Mouse (Mus musculus) myocyte (in vitro differentiated cells): ENCODE data around the gene Plau. TPM values are rescaled to one million over a fixed set of nuclear protein-coding genes. Genes with fewer than 3 reads are reported as not detected.

Source experiments
- H3K27me3 ChIP-seq: one replicate; pipeline ENCODE4 v1.6.1; 2011; ENCODE audit not compliant: control insufficient read depth, insufficient read depth, insufficient read length
- H3K36me3 ChIP-seq: one replicate; pipeline ENCODE4 v1.6.1; 2011; ENCODE audit not compliant: control insufficient read depth, insufficient read depth
- H3K4me2 ChIP-seq: one replicate; pipeline ENCODE4 v1.6.1; 2011; ENCODE audit warnings: low read depth, control low read depth
- H3K4me3 ChIP-seq: one replicate; pipeline ENCODE4 v1.5.1; 2011; ENCODE audit warnings: mild to moderate bottlenecking, control low read depth, moderate library complexity
- H3K79me2 ChIP-seq: one replicate; pipeline ENCODE4 v1.6.1; 2011; ENCODE audit not compliant: control insufficient read depth, insufficient read depth
- H3ac ChIP-seq: one replicate; pipeline ENCODE4 v1.6.1; 2011; ENCODE audit not compliant: control insufficient read depth, insufficient read length
- CEBPB ChIP-seq: IDR thresholded peaks from 2 replicates; pipeline ENCODE4 v1.6.1; 2011; ENCODE audit warnings: mild to moderate bottlenecking, moderate library complexity; ENCODE audit not compliant: poor library complexity, insufficient read depth, severe bottlenecking
- E2F4 ChIP-seq: IDR thresholded peaks from one replicate; pipeline ENCODE4 v1.6.1; 2011; ENCODE audit warnings: mild to moderate bottlenecking, control low read depth, moderate library complexity; ENCODE audit not compliant: insufficient read depth
- MAX ChIP-seq: IDR thresholded peaks from one replicate; pipeline ENCODE4 v1.6.1; 2011; ENCODE audit warnings: low read depth, mild to moderate bottlenecking, control low read depth
- MYOD1 ChIP-seq, 3 experiments: IDR thresholded peaks; one replicate each; pipeline ENCODE4 v1.6.1; 2011; ENCODE audit warnings: control low read depth in 2 of 3, low read depth in 2 of 3, mild to moderate bottlenecking in 2 of 3, moderate library complexity in 1 of 3; ENCODE audit not compliant: insufficient read length in 2 of 3, control insufficient read depth in 1 of 3
- MYOG ChIP-seq, 3 experiments: IDR thresholded peaks; one replicate each; pipeline ENCODE4 v1.6.1; 2011; ENCODE audit warnings: control low read depth in 2 of 3, low read depth in 2 of 3, mild to moderate bottlenecking in 2 of 3; ENCODE audit not compliant: insufficient read length in 2 of 3, control insufficient read depth in 1 of 3, insufficient read depth in 1 of 3
- POLR2A ChIP-seq: IDR thresholded peaks from one replicate; pipeline ENCODE4 v1.6.1; 2011; ENCODE audit warnings: low read depth, mild to moderate bottlenecking, control low read depth, moderate library complexity; ENCODE audit not compliant: insufficient read length
- POLR2AphosphoS2 ChIP-seq: IDR thresholded peaks from one replicate; pipeline ENCODE4 v1.6.1; 2011; ENCODE audit warnings: low read depth, control low read depth; ENCODE audit not compliant: insufficient read length
- REST ChIP-seq: IDR thresholded peaks from one replicate; pipeline ENCODE4 v1.6.1; 2011; ENCODE audit warnings: mild to moderate bottlenecking, control low read depth, moderate library complexity; ENCODE audit not compliant: insufficient read depth, insufficient read length
- SRF ChIP-seq: IDR thresholded peaks from one replicate; pipeline ENCODE4 v1.6.1; 2011; ENCODE audit warnings: low read depth; ENCODE audit not compliant: control insufficient read depth, insufficient read length
- TCF12 ChIP-seq: IDR thresholded peaks from one replicate; pipeline ENCODE4 v1.6.1; 2011; ENCODE audit warnings: mild to moderate bottlenecking, control low read depth; ENCODE audit not compliant: poor library complexity, insufficient read depth, severe bottlenecking
- TCF3 ChIP-seq: IDR thresholded peaks from one replicate; pipeline ENCODE4 v1.6.1; 2011; ENCODE audit warnings: low read depth, control low read depth; ENCODE audit not compliant: insufficient read length
- USF1 ChIP-seq: IDR thresholded peaks from one replicate; pipeline ENCODE4 v1.6.1; 2011; ENCODE audit warnings: low read depth, mild to moderate bottlenecking, control low read depth, moderate library complexity
- polyA plus RNA-seq: library from polyadenylated mRNA; unstranded; fragments of >200 nt; fragmentation: generic; extraction: Trizol; gene quantifications from one replicate; pipeline ENCODE4 v1.2.1, GENCODE M21; 2012; ENCODE audit warnings: missing spikeins

Gene Plau
- polyA plus RNA-seq, 1 experiment, result 40.1 TPM

DNA sequence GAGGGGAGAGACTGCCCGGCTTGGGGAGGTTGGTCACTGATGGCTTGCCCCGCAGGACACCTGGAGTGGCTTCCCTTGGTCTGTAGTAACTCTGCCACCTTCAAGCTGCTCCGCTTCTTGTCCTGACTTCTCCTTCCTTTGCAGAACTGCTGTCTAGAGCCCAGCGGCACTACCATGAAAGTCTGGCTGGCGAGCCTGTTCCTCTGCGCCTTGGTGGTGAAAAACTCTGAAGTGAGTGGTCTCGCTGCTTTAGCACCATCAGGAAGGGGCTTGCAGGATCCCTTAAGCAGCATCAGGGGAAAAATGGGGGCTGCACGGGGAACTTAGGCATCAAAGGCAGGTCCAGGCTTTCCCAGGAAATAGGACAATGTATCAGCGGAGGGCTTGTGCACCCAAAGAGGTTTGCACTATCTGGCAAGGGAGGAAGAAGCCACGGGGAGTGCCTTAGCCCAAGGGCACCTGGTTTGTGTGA lies 481 bp downstream of the Plau start:
- H3K27me3 ChIP-seq, result no peaks in the 10 kb centered on the region
- H3K36me3 ChIP-seq, result peaks cover 16% of the 10 kb centered on the region
- TF ChIP-seq POLR2A (no peak), SRF (no peak), MAX (no peak), E2F4 (no peak), USF1 (no peak), TCF3 (no peak), POLR2AphosphoS2 (no peak), MYOG (IDR thresholded peaks at IDR 0.05; ENCODE audit: control insufficient read depth in 1 of 3, insufficient read depth in 1 of 3, insufficient read length in 2 of 3, low read depth in 2 of 3) (no peak), CEBPB (no peak), TCF12 (no peak), REST (no peak)
- peak overlapping the region; percentile 86 for H3K4me2 ChIP-seq
- peaks cover 38% of the 10 kb centered on the region for H3K79me2 ChIP-seq
- peak overlapping the region; percentile 11 for H3ac ChIP-seq
- peak overlapping the region; percentile 75 for H3K4me3 ChIP-seq

DNA sequence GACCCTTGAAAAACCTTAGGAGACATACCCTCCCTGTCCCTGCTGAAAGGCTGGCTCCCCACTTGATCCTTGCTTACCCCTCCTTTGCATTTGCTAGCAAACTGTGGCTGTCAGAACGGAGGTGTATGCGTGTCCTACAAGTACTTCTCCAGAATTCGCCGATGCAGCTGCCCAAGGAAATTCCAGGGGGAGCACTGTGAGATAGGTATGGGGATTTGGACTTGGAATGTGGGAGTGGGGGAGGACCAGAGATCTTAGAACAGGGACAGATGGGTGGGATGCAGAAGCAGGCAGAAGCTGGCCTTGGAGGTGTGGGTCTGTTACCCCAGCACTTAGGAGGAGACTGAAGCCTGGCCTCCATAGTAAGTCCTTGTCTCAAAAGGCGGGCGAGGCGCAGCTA lies 1.2 kb downstream of the Plau start:
- peak overlapping the region; percentile 75 for H3K4me3 ChIP-seq

GRCm38 (mm10) chr14:20841526-20841925 lies 5.1 kb downstream of the Plau start:
- Histone ChIP-seq H3K4me2 (peak overlapping the region; percentile 86), H3K79me2 (peaks cover 37% of the 10 kb centered on the region), H3K36me3 (peaks cover 28% of the 10 kb centered on the region), H3ac (no peak overlapping the region), H3K4me3 (no peak overlapping the region), H3K27me3 (no peaks in the 10 kb centered on the region)
- no peak for TF ChIP-seq USF1
- TF ChIP-seq REST, result no peak
- no peak for TF ChIP-seq SRF
- TF ChIP-seq POLR2A, result no peak
- no peak for TF ChIP-seq MYOD1 (IDR thresholded peaks at IDR 0.05; ENCODE audit: control insufficient read depth in 1 of 3, insufficient read length in 2 of 3, low read depth in 2 of 3)
- TF ChIP-seq MYOG (IDR thresholded peaks at IDR 0.05; ENCODE audit: control insufficient read depth in 1 of 3, insufficient read depth in 1 of 3, insufficient read length in 2 of 3, low read depth in 2 of 3), result no peak
- no peak for TF ChIP-seq TCF3
- no peak for TF ChIP-seq E2F4
- no peak for TF ChIP-seq CEBPB

More for the DNA sequence above, 1.2 kb downstream of the Plau start:
- Histone ChIP-seq H3K27me3 (no peaks in the 10 kb centered on the region), H3K79me2 (peaks cover 38% of the 10 kb centered on the region), H3ac (no peak overlapping the region), H3K36me3 (peaks cover 23% of the 10 kb centered on the region), H3K4me2 (peak overlapping the region; percentile 86)
- TF ChIP-seq TCF3 (no peak), TCF12 (no peak)

DNA sequence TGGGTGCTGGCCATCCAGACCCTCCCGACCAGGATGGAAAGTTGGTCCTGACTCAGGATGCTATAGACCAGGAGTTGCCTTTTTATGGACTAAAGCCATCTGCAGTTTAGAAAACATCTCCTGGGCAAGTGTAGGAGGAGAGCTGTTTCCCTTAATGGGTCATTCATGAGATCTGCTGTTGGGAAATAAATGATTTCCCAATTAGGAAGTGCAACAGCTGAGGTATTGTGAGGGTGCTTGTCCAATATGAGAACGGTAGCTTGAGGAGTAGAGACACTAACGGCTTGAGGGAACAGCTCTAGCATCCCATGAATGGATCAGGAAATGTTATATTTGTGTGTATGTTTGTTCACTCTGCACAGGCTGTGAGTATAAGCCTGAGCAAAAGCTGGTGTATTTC lies 6.2 kb downstream of the Plau start:
- H3K4me3 ChIP-seq, result no peak overlapping the region
- H3K79me2 ChIP-seq, result peaks cover 26% of the 10 kb centered on the region
- H3K36me3 ChIP-seq, result peaks cover 28% of the 10 kb centered on the region
- H3K27me3 ChIP-seq, result no peaks in the 10 kb centered on the region
- peak overlapping the region; percentile 28 for H3K4me2 ChIP-seq
- no peak overlapping the region for H3ac ChIP-seq
- TF ChIP-seq MYOG (IDR thresholded peaks at IDR 0.05; ENCODE audit: control insufficient read depth in 1 of 3, insufficient read depth in 1 of 3, insufficient read length in 2 of 3, low read depth in 2 of 3) (no peak), E2F4 (no peak), MAX (no peak), TCF3 (no peak), SRF (no peak), TCF12 (no peak), POLR2A (no peak), POLR2AphosphoS2 (no peak), CEBPB (no peak), USF1 (no peak), REST (no peak), MYOD1 (IDR thresholded peaks at IDR 0.05; ENCODE audit: control insufficient read depth in 1 of 3, insufficient read length in 2 of 3, low read depth in 2 of 3) (no peak)

- TF ChIP-seq POLR2AphosphoS2 (peak; percentile 16), USF1 (no peak)
- Histone ChIP-seq H3K27me3 (no peaks in the 10 kb centered on the region), H3K36me3 (peaks cover 28% of the 10 kb centered on the region), H3K79me2 (peaks cover 11% of the 10 kb centered on the region), H3ac (no peak overlapping the region), H3K4me3 (no peak overlapping the region), H3K4me2 (no peak overlapping the region)
These were observed 7.7 kb downstream of the Plau start for GRCm38 (mm10) chr14:20844126-20844525.
